Mouse (Mus musculus) limb, embryonic 13.5 days (tissue): ENCODE data around the gene Snip1. TPM values are rescaled to one million over a fixed set of nuclear protein-coding genes. Genes with fewer than 3 reads are reported as not detected.

Experiments
- ATAC-seq: fragments of 200-750 bp; cut with Nextera tagmentation; 2 replicates; pipeline ENCODE4 v1.8.0; 2017; ENCODE audit warnings: low read depth, moderate number of reproducible peaks, moderate TSS enrichment; ENCODE audit not compliant: low FRiP score
- H3K27ac ChIP-seq: fragments of 300-500 bp; sonication (generic); 2 replicates; pipeline ENCODE4 v1.5.1; 2015; ENCODE audit warnings: inconsistent platforms, mild to moderate bottlenecking, moderate library complexity
- H3K27me3 ChIP-seq: fragments of 300-500 bp; sonication (generic); 2 replicates; pipeline ENCODE4 v1.6.1; 2015; ENCODE audit warnings: mild to moderate bottlenecking, inconsistent platforms
- H3K36me3 ChIP-seq: fragments of 300-500 bp; sonication (generic); 2 replicates; pipeline ENCODE4 v1.6.1; 2015; ENCODE audit warnings: inconsistent platforms, mild to moderate bottlenecking, moderate library complexity
- H3K4me1 ChIP-seq: fragments of 300-500 bp; sonication (generic); 2 replicates; pipeline ENCODE4 v1.6.1; 2015; ENCODE audit warnings: inconsistent platforms
- H3K4me2 ChIP-seq: fragments of 300-500 bp; sonication (generic); replicated peaks from 2 replicates; pipeline ENCODE4 v1.6.1; 2015; ENCODE audit warnings: inconsistent platforms, mild to moderate bottlenecking, moderate library complexity
- H3K4me3 ChIP-seq: fragments of 300-500 bp; sonication (generic); 2 replicates; pipeline ENCODE4 v1.5.1; 2015; ENCODE audit warnings: moderate library complexity, mild to moderate bottlenecking, inconsistent platforms
- H3K9ac ChIP-seq: fragments of 300-500 bp; sonication (generic); 2 replicates; pipeline ENCODE4 v1.6.1; 2015; ENCODE audit warnings: mild to moderate bottlenecking, inconsistent platforms
- H3K9me3 ChIP-seq: fragments of 300-500 bp; sonication (generic); 2 replicates; pipeline ENCODE4 v1.6.1; 2016; ENCODE audit warnings: inconsistent platforms
- WGBS: fragments of 180-500 bp; shearing (Covaris S2); methylation state at CpG from one replicate; pipeline ENCODE4 v1.1.7; 2015; 5-methylcytosine and 5-hydroxymethylcytosine counted together
- polyA plus RNA-seq: library from polyadenylated mRNA; unstranded; fragments of >200 nt; fragmentation: Nextera tagmentation; extraction: Ambion mirVana; gene quantifications from 2 replicates; pipeline ENCODE4 v1.2.1, GENCODE M21; 2015

The Snip1 gene
- polyA plus RNA-seq, 1 experiment from 2014 or later = 32.6 TPM

GRCm38 (mm10) chr4:125063829-125064228 is 2.6 kb upstream of the Snip1 start:
- no peaks in the 10 kb centered on the region for H3K9me3 ChIP-seq
- H3K36me3 ChIP-seq = peaks cover 7% of the 10 kb centered on the region
- H3K27me3 ChIP-seq = peaks cover 15% of the 10 kb centered on the region
- H3K4me2 ChIP-seq = no peak overlapping the region
- WGBS = 74% methylated on average over 8 of the region's 8 CpGs
- no peak for ATAC-seq
- peaks cover 12% of the 10 kb centered on the region for H3K4me1 ChIP-seq
- H3K9ac ChIP-seq = no peak overlapping the region
- H3K4me3 ChIP-seq = no peak overlapping the region
- no peak overlapping the region for H3K27ac ChIP-seq

- 0 out of 2 replicates have a peak, but pooled peaks have one; percentile 1 for ATAC-seq
- H3K4me1 ChIP-seq = peaks cover 12% of the 10 kb centered on the region
- H3K27me3 ChIP-seq = peaks cover 15% of the 10 kb centered on the region
- H3K9me3 ChIP-seq = no peaks in the 10 kb centered on the region
- no peak within 1 kb of the TSS; the same call in 1 of the 2 replicates for H3K27ac ChIP-seq
- 3% methylated on average over 26 of the region's 26 CpGs for WGBS
- H3K4me2 ChIP-seq = peak within 1 kb of the TSS; percentile 87
- H3K4me3 ChIP-seq = peak within 1 kb of the TSS; percentile 92
- H3K9ac ChIP-seq = peak within 1 kb of the TSS; percentile 94
- peaks cover 25% of the 10 kb centered on the region for H3K36me3 ChIP-seq
Measured at GRCm38 (mm10) chr4:125065517-125066307, 760 bp upstream of the Snip1 start, which contains the start of gene Dnali1. Dnali1 (minus strand) TSS chr4:125065703.

GRCm38 (mm10) chr4:125077700-125078099 is 11.2 kb downstream of the Snip1 start:
- Histone ChIP-seq H3K27ac (no peak overlapping the region), H3K36me3 (peaks cover 57% of the 10 kb centered on the region), H3K9ac (no peak overlapping the region), H3K4me2 (no peak overlapping the region), H3K9me3 (no peaks in the 10 kb centered on the region), H3K27me3 (no peaks in the 10 kb centered on the region), H3K4me3 (no peak overlapping the region), H3K4me1 (no peaks in the 10 kb centered on the region)
- WGBS = 83% methylated on average over 2 of the region's 2 CpGs
- ATAC-seq = no peak

- WGBS = 95% methylated on average over 2 of the region's 2 CpGs
- H3K4me3 ChIP-seq = no peak overlapping the region
- H3K4me1 ChIP-seq = no peaks in the 10 kb centered on the region
- H3K9me3 ChIP-seq = no peaks in the 10 kb centered on the region
- H3K36me3 ChIP-seq = peaks cover 47% of the 10 kb centered on the region
- no peaks in the 10 kb centered on the region for H3K27me3 ChIP-seq
- H3K27ac ChIP-seq = no peak overlapping the region
- ATAC-seq = no peak
- no peak overlapping the region for H3K4me2 ChIP-seq
- H3K9ac ChIP-seq = no peak overlapping the region
Measured at GRCm38 (mm10) chr4:125078698-125079097, 12.2 kb downstream of the Snip1 start.

GRCm38 (mm10) chr4:125084403-125085345 is 18.2 kb downstream of the Snip1 start, which contains the start of gene Meaf6:
Meaf6 (plus strand) TSS chr4:125085134.
- Histone ChIP-seq H3K27me3 (no peaks in the 10 kb centered on the region), H3K4me2 (peak within 1 kb of the TSS; percentile 84), H3K9me3 (no peaks in the 10 kb centered on the region), H3K4me1 (peaks cover 15% of the 10 kb centered on the region), H3K36me3 (peaks cover 34% of the 10 kb centered on the region), H3K4me3 (peak within 1 kb of the TSS; percentile 85), H3K27ac (peak within 1 kb of the TSS; percentile 96), H3K9ac (peak within 1 kb of the TSS; percentile 90)
- 2% methylated on average over 63 of the region's 63 CpGs for WGBS
- ATAC-seq = peak; percentile 92

GRCm38 (mm10) chr4:125085346-125085841 is 18.9 kb downstream of the Snip1 start:
- Histone ChIP-seq H3K4me2 (peak overlapping the region; percentile 84), H3K4me3 (peak overlapping the region; percentile 85), H3K27ac (peak overlapping the region; percentile 96), H3K4me1 (peaks cover 15% of the 10 kb centered on the region), H3K27me3 (no peaks in the 10 kb centered on the region), H3K9ac (peak overlapping the region; percentile 90), H3K36me3 (peaks cover 41% of the 10 kb centered on the region), H3K9me3 (no peaks in the 10 kb centered on the region)
- ATAC-seq = peak; percentile 94
- under 1% methylated on average over 45 of the region's 45 CpGs for whole genome bisulfite sequencing

GRCm38 (mm10) chr4:125093031-125093430 is 26.6 kb downstream of the Snip1 start:
- no peak overlapping the region for H3K4me3 ChIP-seq
- no peaks in the 10 kb centered on the region for H3K27me3 ChIP-seq
- no peak overlapping the region for H3K4me2 ChIP-seq
- no peak overlapping the region for H3K27ac ChIP-seq
- no peaks in the 10 kb centered on the region for H3K9me3 ChIP-seq
- no peak for ATAC-seq
- no peak overlapping the region for H3K9ac ChIP-seq
- 91% methylated on average over 5 of the region's 5 CpGs for WGBS
- no peaks in the 10 kb centered on the region for H3K4me1 ChIP-seq
- H3K36me3 ChIP-seq = peaks cover 62% of the 10 kb centered on the region

GRCm38 (mm10) chr4:125096066-125096465 is 29.6 kb downstream of the Snip1 start:
- H3K9me3 ChIP-seq = no peaks in the 10 kb centered on the region
- peak overlapping the region; percentile 39; the same call in 1 of the 2 replicates for H3K9ac ChIP-seq
- no peak overlapping the region for H3K4me2 ChIP-seq
- H3K27ac ChIP-seq = no peak overlapping the region
- WGBS = 91% methylated on average over 5 of the region's 5 CpGs
- peaks cover 32% of the 10 kb centered on the region for H3K36me3 ChIP-seq
- H3K27me3 ChIP-seq = no peaks in the 10 kb centered on the region
- H3K4me3 ChIP-seq = no peak overlapping the region
- no peak for ATAC-seq
- no peaks in the 10 kb centered on the region for H3K4me1 ChIP-seq

GRCm38 (mm10) chr4:125097412-125097811 is 30.9 kb downstream of the Snip1 start:
- ATAC-seq = no peak
- Histone ChIP-seq H3K4me1 (no peaks in the 10 kb centered on the region), H3K4me3 (no peak overlapping the region), H3K27ac (no peak overlapping the region), H3K9me3 (no peaks in the 10 kb centered on the region), H3K27me3 (no peaks in the 10 kb centered on the region), H3K36me3 (peaks cover 26% of the 10 kb centered on the region), H3K4me2 (no peak overlapping the region), H3K9ac (no peak overlapping the region)
- 71% methylated on average over 4 of the region's 4 CpGs for WGBS

GRCm38 (mm10) chr4:125099458-125099857 is 33.0 kb downstream of the Snip1 start:
- H3K4me1 ChIP-seq = no peaks in the 10 kb centered on the region
- peaks cover 31% of the 10 kb centered on the region for H3K36me3 ChIP-seq
- no peaks in the 10 kb centered on the region for H3K9me3 ChIP-seq
- H3K27ac ChIP-seq = no peak overlapping the region
- no peak overlapping the region for H3K9ac ChIP-seq
- 10% methylated on average over 8 of the region's 8 CpGs for WGBS
- ATAC-seq = no peak
- no peaks in the 10 kb centered on the region for H3K27me3 ChIP-seq
- H3K4me3 ChIP-seq = no peak overlapping the region
- no peak overlapping the region for H3K4me2 ChIP-seq

- Histone ChIP-seq H3K4me2 (no peak overlapping the region), H3K36me3 (peaks cover 39% of the 10 kb centered on the region), H3K27me3 (no peaks in the 10 kb centered on the region), H3K4me1 (no peaks in the 10 kb centered on the region), H3K27ac (no peak overlapping the region), H3K9me3 (no peaks in the 10 kb centered on the region), H3K4me3 (no peak overlapping the region), H3K9ac (no peak overlapping the region)
- ATAC-seq = no peak
- WGBS = 64% methylated on average over 13 of the region's 13 CpGs
Measured at GRCm38 (mm10) chr4:125101334-125101733, 34.9 kb downstream of the Snip1 start.

GRCm38 (mm10) chr4:125105354-125105753 is 38.9 kb downstream of the Snip1 start:
- ATAC-seq = no peak
- peaks cover 57% of the 10 kb centered on the region for H3K36me3 ChIP-seq
- 88% methylated on average over 9 of the region's 9 CpGs for WGBS

More at GRCm38 (mm10) chr4:125105354-125105753, 38.9 kb downstream of the Snip1 start:
- H3K27me3 ChIP-seq = no peaks in the 10 kb centered on the region
- H3K27ac ChIP-seq = no peak overlapping the region
- H3K9ac ChIP-seq = no peak overlapping the region
- 0 out of 2 replicates have a peak, but pooled peaks cover 2% of the 10 kb centered on the region for H3K4me1 ChIP-seq
- H3K4me2 ChIP-seq = no peak overlapping the region
- no peaks in the 10 kb centered on the region for H3K9me3 ChIP-seq
- H3K4me3 ChIP-seq = no peak overlapping the region
